Mouse (Mus musculus): Measurements from ENCODE around the gene Sult1c2. TPM values are rescaled to one million over a fixed set of nuclear protein-coding genes. Genes with fewer than 3 reads are reported as not detected.
"Not testable (repeated sequence)": the region's sequence is repeated elsewhere in the genome, so short reads cannot be mapped to it uniquely, and the experiment has no call there.

Sult1c2 gene
- polyA plus RNA-seq (2015; fragmentation: Nextera tagmentation; extraction: Ambion mirVana): not detected in 2 replicates

DNA sequence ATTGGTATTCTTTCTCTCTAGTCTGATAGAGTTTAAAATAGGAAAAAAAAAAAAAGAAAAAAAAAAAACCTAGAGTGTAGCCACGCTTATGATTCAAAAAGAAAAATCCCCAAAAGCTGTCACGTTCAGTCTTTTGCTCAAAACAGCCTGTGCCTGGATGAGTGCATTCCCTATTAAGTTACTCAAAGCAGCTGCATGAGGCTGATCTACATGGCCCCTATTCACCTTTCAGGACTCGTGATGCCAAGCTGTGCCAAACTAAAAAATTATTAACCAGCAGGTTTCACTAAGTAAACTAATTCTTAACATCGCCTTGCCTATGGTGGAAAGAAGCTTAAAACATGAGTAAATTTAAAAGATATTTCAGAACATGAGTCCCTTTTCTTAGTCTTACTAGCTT is at the start of gene Sult1c2:
TSS of gene Sult1c2 (minus strand) at position 134 of the 400 bp plus-strand sequence.
- Histone ChIP-seq H3K4me1 (replicated peaks) (no peaks in the 10 kb centered on the region), H3K4me3 (replicated peaks) (no peak within 1 kb of the TSS), H3K27me3 (no peaks in the 10 kb centered on the region), H3K36me3 (replicated peaks) (no peaks in the 10 kb centered on the region), H3K9me3 (replicated peaks) (no peaks in the 10 kb centered on the region), H3K4me2 (no peak within 1 kb of the TSS), H3K27ac (replicated peaks) (no peak within 1 kb of the TSS), H3K9ac (no peak within 1 kb of the TSS)
- no peak for ATAC-seq (ENCODE audit: insufficient read depth)
- WGBS (ENCODE audit: insufficient replicate concordance): 58% methylated on average over 4 of the region's 4 CpGs

- WGBS (ENCODE audit: insufficient replicate concordance): 60% methylated on average over 7 of the region's 7 CpGs
- not testable (repeated sequence) for ATAC-seq (ENCODE audit: insufficient read depth); H3K27ac ChIP-seq (replicated peaks); H3K9ac ChIP-seq; H3K4me1 ChIP-seq (replicated peaks); H3K4me2 ChIP-seq; H3K27me3 ChIP-seq; H3K9me3 ChIP-seq (replicated peaks); H3K36me3 ChIP-seq (replicated peaks); H3K4me3 ChIP-seq (replicated peaks)
Measured at GRCm38 (mm10) chr17:53879006-53879675, 33.0 kb upstream of the Sult1c2 start.

GRCm38 (mm10) chr17:53874433-53874832 is 28.3 kb upstream of the Sult1c2 start:
- H3K27ac ChIP-seq (replicated peaks): no peak overlapping the region
- no peak overlapping the region for H3K9ac ChIP-seq
- H3K36me3 ChIP-seq (replicated peaks): no peaks in the 10 kb centered on the region
- ATAC-seq (ENCODE audit: insufficient read depth): no peak
- H3K27me3 ChIP-seq: no peaks in the 10 kb centered on the region
- no peaks in the 10 kb centered on the region for H3K4me1 ChIP-seq (replicated peaks)
- 54% methylated on average over 2 of the region's 2 CpGs for WGBS (ENCODE audit: insufficient replicate concordance)
- H3K4me2 ChIP-seq: no peak overlapping the region
- H3K9me3 ChIP-seq (replicated peaks): no peaks in the 10 kb centered on the region; the same call in 1 of the 2 replicates
- H3K4me3 ChIP-seq (replicated peaks): no peak overlapping the region

DNA sequence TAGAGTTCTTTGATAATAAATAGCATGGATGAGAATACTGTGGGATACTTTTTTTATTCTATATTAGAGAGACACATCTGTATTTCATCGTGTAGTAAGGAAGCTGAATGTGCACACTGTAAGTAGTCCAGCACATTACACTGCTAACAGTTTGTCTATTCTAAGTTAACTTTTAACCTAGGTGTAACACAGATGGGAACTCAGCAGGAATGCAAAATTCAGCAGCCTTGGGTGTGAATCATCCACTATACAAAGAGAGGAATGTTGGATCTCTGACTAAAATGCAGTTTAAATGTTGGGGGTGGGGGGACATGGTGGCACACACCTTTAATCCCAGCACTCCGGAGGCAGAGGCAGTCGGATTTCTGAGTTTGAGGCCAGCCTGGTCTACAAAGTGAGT is 26.1 kb upstream of the Sult1c2 start:
- WGBS (ENCODE audit: insufficient replicate concordance): 57% methylated on average over 3 of the region's 3 CpGs
- Histone ChIP-seq H3K9ac (no peak overlapping the region), H3K4me1 (replicated peaks) (no peaks in the 10 kb centered on the region), H3K36me3 (replicated peaks) (no peaks in the 10 kb centered on the region), H3K4me2 (no peak overlapping the region), H3K27ac (replicated peaks) (no peak overlapping the region), H3K27me3 (no peaks in the 10 kb centered on the region), H3K9me3 (replicated peaks) (no peaks in the 10 kb centered on the region; the same call in 1 of the 2 replicates), H3K4me3 (replicated peaks) (no peak overlapping the region)
- no peak for ATAC-seq (ENCODE audit: insufficient read depth)

- no peak overlapping the region for H3K4me3 ChIP-seq (replicated peaks)
- no peak overlapping the region for H3K27ac ChIP-seq (replicated peaks)
- H3K9me3 ChIP-seq (replicated peaks): no peaks in the 10 kb centered on the region
- H3K4me1 ChIP-seq (replicated peaks): no peaks in the 10 kb centered on the region
- H3K36me3 ChIP-seq (replicated peaks): no peaks in the 10 kb centered on the region
- no peak overlapping the region for H3K9ac ChIP-seq
- ATAC-seq (ENCODE audit: insufficient read depth): no peak
- H3K27me3 ChIP-seq: no peaks in the 10 kb centered on the region
- H3K4me2 ChIP-seq: no peak overlapping the region
Measured at GRCm38 (mm10) chr17:53869931-53870330, 23.8 kb upstream of the Sult1c2 start.

GRCm38 (mm10) chr17:53865260-53865955 is 19.3 kb upstream of the Sult1c2 start:
- Histone ChIP-seq H3K4me3 (replicated peaks) (no peak overlapping the region), H3K27ac (replicated peaks) (no peak overlapping the region), H3K9ac (no peak overlapping the region), H3K36me3 (replicated peaks) (no peaks in the 10 kb centered on the region), H3K9me3 (replicated peaks) (no peaks in the 10 kb centered on the region), H3K4me2 (no peak overlapping the region), H3K27me3 (no peaks in the 10 kb centered on the region), H3K4me1 (replicated peaks) (no peaks in the 10 kb centered on the region)
- 59% methylated on average over 6 of the region's 6 CpGs for WGBS (ENCODE audit: insufficient replicate concordance)
- no peak for ATAC-seq (ENCODE audit: insufficient read depth)

- no peak for ATAC-seq (ENCODE audit: insufficient read depth)
- no peaks in the 10 kb centered on the region for H3K9me3 ChIP-seq (replicated peaks)
- no peaks in the 10 kb centered on the region for H3K4me1 ChIP-seq (replicated peaks)
- H3K27me3 ChIP-seq: no peaks in the 10 kb centered on the region
- H3K4me2 ChIP-seq: no peak overlapping the region
- H3K27ac ChIP-seq (replicated peaks): no peak overlapping the region
- no peak overlapping the region for H3K4me3 ChIP-seq (replicated peaks)
- no peaks in the 10 kb centered on the region for H3K36me3 ChIP-seq (replicated peaks)
- no peak overlapping the region for H3K9ac ChIP-seq
Measured at GRCm38 (mm10) chr17:53860548-53860947, 14.4 kb upstream of the Sult1c2 start.

DNA sequence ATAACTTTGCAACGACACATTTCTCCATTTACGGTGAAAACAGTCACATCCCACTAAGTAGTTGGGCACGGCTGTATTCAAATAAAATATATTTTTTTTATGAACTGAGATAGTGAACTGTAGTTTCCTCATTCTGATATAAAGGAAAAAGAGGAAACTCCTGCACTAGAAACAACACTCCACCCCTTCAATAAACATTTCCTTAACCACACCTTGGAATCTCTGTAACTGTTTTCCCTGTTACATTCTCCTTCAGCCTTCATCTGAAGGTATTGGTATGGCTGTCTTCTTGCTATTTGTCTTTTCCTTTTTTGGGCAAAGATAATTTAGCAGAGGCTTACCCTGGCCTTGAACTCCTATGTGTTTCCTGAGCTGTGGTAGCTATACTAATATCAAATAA is 8.9 kb upstream of the Sult1c2 start:
- H3K4me3 ChIP-seq (replicated peaks): no peak overlapping the region
- H3K9me3 ChIP-seq (replicated peaks): 0 out of 2 replicates have a peak, but pooled peaks cover 3% of the 10 kb centered on the region
- H3K27ac ChIP-seq (replicated peaks): no peak overlapping the region
- no peak overlapping the region for H3K4me2 ChIP-seq
- H3K36me3 ChIP-seq (replicated peaks): no peaks in the 10 kb centered on the region
- H3K27me3 ChIP-seq: no peaks in the 10 kb centered on the region
- no peaks in the 10 kb centered on the region for H3K4me1 ChIP-seq (replicated peaks)
- H3K9ac ChIP-seq: no peak overlapping the region
- no peak for ATAC-seq (ENCODE audit: insufficient read depth)
- 74% methylated on average over 3 of the region's 3 CpGs for WGBS (ENCODE audit: insufficient replicate concordance)

DNA sequence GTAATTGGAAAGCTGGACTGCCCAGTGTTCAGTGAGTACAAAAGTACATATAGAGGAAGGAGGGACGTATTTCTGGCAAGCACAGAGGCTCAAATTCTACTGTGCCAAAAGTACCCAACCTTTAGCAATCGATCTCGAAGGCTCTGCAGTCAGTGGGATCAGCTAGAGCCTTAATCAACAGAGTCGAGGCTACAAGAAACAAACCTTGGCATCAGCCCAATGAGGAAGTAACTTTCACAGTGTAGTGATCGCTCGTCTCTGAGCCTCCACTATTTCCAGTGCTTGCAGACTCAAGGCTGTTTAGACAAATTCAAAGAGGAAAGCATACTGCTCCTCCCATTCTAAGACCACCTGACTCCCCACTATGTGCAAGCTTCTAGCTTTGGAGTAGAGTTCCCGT is 343 bp downstream of the Sult1c2 start:
- no peak overlapping the region for H3K9ac ChIP-seq
- ATAC-seq (ENCODE audit: insufficient read depth): no peak
- WGBS (ENCODE audit: insufficient replicate concordance): 51% methylated on average over 7 of the region's 7 CpGs
- no peaks in the 10 kb centered on the region for H3K9me3 ChIP-seq (replicated peaks)
- no peaks in the 10 kb centered on the region for H3K4me1 ChIP-seq (replicated peaks)
- H3K36me3 ChIP-seq (replicated peaks): no peaks in the 10 kb centered on the region
- no peak overlapping the region for H3K27ac ChIP-seq (replicated peaks)
- H3K27me3 ChIP-seq: no peaks in the 10 kb centered on the region
- H3K4me2 ChIP-seq: no peak overlapping the region
- H3K4me3 ChIP-seq (replicated peaks): no peak overlapping the region

GRCm38 (mm10) chr17:53833366-53833765 is 12.8 kb downstream of the Sult1c2 start:
- H3K9me3 ChIP-seq (replicated peaks): no peaks in the 10 kb centered on the region
- no peak for ATAC-seq (ENCODE audit: insufficient read depth)
- no peak overlapping the region for H3K4me3 ChIP-seq (replicated peaks)
- H3K4me2 ChIP-seq: no peak overlapping the region
- H3K27ac ChIP-seq (replicated peaks): no peak overlapping the region
- no peak overlapping the region for H3K9ac ChIP-seq
- H3K36me3 ChIP-seq (replicated peaks): no peaks in the 10 kb centered on the region
- WGBS (ENCODE audit: insufficient replicate concordance): 38% methylated on average over 3 of the region's 3 CpGs
- H3K4me1 ChIP-seq (replicated peaks): no peaks in the 10 kb centered on the region
- H3K27me3 ChIP-seq: no peaks in the 10 kb centered on the region

GRCm38 (mm10) chr17:53803974-53804373 is 42.2 kb downstream of the Sult1c2 start:
- H3K4me2 ChIP-seq: not testable (repeated sequence)
- 77% methylated on average over 16 of the region's 16 CpGs for WGBS (ENCODE audit: insufficient replicate concordance)

DNA sequence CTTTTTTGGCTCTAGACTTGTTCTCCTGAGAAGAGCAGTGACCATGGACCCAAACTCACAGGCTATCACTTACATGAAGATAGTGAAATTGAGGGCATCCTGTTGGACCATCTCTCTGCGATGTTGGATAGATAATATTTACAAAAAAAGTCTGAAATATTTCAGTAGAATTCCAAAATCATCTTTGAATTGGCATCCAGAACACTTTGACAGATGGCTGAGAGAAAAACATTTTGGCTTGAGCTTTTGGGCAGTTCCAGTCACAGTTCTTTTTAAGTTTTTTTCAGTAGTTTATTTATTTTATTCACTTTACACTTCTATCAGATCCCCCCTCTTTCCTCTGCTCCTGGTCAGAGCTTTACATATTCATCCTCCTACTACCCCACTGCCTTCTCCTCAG is 62.8 kb downstream of the Sult1c2 start:
- H3K4me3 ChIP-seq (replicated peaks): no peak overlapping the region
- WGBS (ENCODE audit: insufficient replicate concordance): 52% methylated on average over 1 of the region's 1 CpGs
- no peak overlapping the region for H3K4me2 ChIP-seq
- H3K27ac ChIP-seq (replicated peaks): no peak overlapping the region
- no peaks in the 10 kb centered on the region for H3K4me1 ChIP-seq (replicated peaks)
- no peaks in the 10 kb centered on the region for H3K36me3 ChIP-seq (replicated peaks)
- H3K27me3 ChIP-seq: no peaks in the 10 kb centered on the region
- no peak overlapping the region for H3K9ac ChIP-seq
- H3K9me3 ChIP-seq (replicated peaks): no peaks in the 10 kb centered on the region
- ATAC-seq (ENCODE audit: insufficient read depth): no peak

More at GRCm38 (mm10) chr17:53803974-53804373, 42.2 kb downstream of the Sult1c2 start:
- H3K4me3 ChIP-seq (replicated peaks); H3K4me1 ChIP-seq (replicated peaks); H3K36me3 ChIP-seq (replicated peaks); H3K27me3 ChIP-seq; ATAC-seq (ENCODE audit: insufficient read depth); H3K27ac ChIP-seq (replicated peaks); H3K9ac ChIP-seq; H3K9me3 ChIP-seq (replicated peaks): not testable (repeated sequence)
